Mouse (Mus musculus): ENCODE results near the gene Rbm38. TPM values are rescaled to one million over a fixed set of nuclear protein-coding genes. Genes with fewer than 3 reads are reported as not detected.

Gene Rbm38
- polyA plus RNA-seq, 1 experiment from 2014 or later, result 350 TPM

GRCm38 (mm10) chr2:173036611-173037010 lies 16.3 kb downstream of the Rbm38 start:
- Histone ChIP-seq H3K4me3 (ENCODE audit: low read depth, low read length) (peak overlapping the region; percentile 32), H3K27me3 (ENCODE audit: control insufficient read depth, insufficient read depth, low read depth, low read length) (no peaks in the 10 kb centered on the region), H3K27ac (ENCODE audit: low read length) (peak overlapping the region; percentile 100), H3K36me3 (ENCODE audit: control insufficient read depth, insufficient read depth) (peaks cover 44% of the 10 kb centered on the region), H3K9ac (ENCODE audit: low read depth, low read length) (peak overlapping the region; percentile 83), H3K4me2 (ENCODE audit: low read depth, low read length) (peak overlapping the region; percentile 67), H3K9me3 (replicated peaks; ENCODE audit: control insufficient read depth, low read length) (no peaks in the 10 kb centered on the region), H3K4me1 (ENCODE audit: control insufficient read depth, low read depth, low read length) (peaks cover 97% of the 10 kb centered on the region)
- ATAC-seq (ENCODE audit: low read depth), result no peak
- WGBS (ENCODE audit: insufficient replicate concordance), result 21% methylated on average over 4 of the region's 4 CpGs

DNA sequence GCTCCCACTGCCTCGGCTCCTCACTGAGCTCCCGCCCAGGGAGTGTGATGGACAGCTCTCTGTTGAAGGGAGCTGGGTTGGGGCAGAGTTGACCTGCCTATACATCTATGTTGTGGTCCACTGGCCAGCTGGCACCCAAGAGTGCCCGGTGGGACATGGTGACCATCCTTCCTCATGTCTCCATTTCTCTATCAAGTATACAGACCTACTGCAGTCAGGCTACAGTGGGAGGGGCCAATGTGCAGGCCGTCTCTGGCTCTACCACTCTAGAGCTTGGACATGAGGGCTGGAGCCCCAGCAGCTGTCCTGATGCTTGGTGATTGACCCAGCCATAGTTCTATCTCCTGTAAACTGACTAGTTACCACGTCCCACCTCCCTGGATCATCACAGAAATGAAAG lies 17.0 kb downstream of the Rbm38 start:
- WGBS (ENCODE audit: insufficient replicate concordance), result 23% methylated on average over 5 of the region's 5 CpGs
- Histone ChIP-seq H3K27ac (ENCODE audit: low read length) (peak overlapping the region; percentile 100), H3K4me3 (ENCODE audit: low read depth, low read length) (peak overlapping the region; percentile 36), H3K27me3 (ENCODE audit: control insufficient read depth, insufficient read depth, low read depth, low read length) (no peaks in the 10 kb centered on the region), H3K9ac (ENCODE audit: low read depth, low read length) (peak overlapping the region; percentile 83), H3K9me3 (replicated peaks; ENCODE audit: control insufficient read depth, low read length) (no peaks in the 10 kb centered on the region), H3K4me1 (ENCODE audit: control insufficient read depth, low read depth, low read length) (peaks cover 97% of the 10 kb centered on the region), H3K4me2 (ENCODE audit: low read depth, low read length) (peak overlapping the region; percentile 67), H3K36me3 (ENCODE audit: control insufficient read depth, insufficient read depth) (peaks cover 37% of the 10 kb centered on the region)
- ATAC-seq (ENCODE audit: low read depth), result no peak

DNA sequence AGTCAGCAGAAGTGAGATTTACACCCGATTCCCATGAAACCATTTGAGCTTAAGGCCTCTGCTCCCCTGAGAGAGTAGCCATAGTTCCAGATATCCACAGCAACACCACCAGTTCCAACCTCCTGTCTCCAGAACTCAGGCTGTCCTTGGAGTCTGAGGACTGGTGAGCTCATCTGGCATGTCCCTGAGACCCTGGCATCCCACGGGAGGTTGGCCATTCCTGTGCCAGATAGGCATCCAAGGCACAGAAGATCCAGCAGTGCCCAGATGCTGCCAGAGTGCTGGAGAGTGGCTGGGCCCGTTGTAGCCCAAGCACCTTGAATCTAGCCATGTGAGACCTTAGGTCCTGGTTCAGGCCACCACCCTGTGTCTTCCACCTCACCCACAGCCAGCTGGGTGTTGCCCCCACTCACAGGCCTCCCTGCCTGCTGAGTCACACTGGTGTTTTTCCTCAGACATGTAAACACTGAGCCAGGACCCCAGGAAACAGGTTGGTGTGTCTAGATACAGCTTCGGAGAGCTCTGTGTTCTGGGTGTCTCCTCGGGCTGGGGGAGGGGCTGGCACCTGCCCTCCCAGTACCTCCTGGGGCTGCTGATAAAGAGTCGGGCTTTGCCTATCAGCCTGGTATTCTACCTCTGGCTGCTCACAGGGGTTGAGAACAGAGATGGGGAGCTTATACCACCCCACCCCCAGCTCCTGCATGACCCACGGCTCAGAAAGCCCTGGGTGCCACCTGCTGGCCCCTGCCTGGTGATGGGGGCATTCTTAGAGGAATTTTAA lies 17.7 kb downstream of the Rbm38 start:
- peaks cover 30% of the 10 kb centered on the region for H3K36me3 ChIP-seq (ENCODE audit: control insufficient read depth, insufficient read depth)
- H3K9ac ChIP-seq (ENCODE audit: low read depth, low read length), result peak overlapping the region; percentile 83
- H3K9me3 ChIP-seq (replicated peaks; ENCODE audit: control insufficient read depth, low read length), result no peaks in the 10 kb centered on the region
- no peaks in the 10 kb centered on the region for H3K27me3 ChIP-seq (ENCODE audit: control insufficient read depth, insufficient read depth, low read depth, low read length)
- H3K27ac ChIP-seq (ENCODE audit: low read length), result peak overlapping the region; percentile 100
- ATAC-seq (ENCODE audit: low read depth), result peak; percentile 84
- peak overlapping the region; percentile 67 for H3K4me2 ChIP-seq (ENCODE audit: low read depth, low read length)
- 20% methylated on average over 7 of the region's 7 CpGs for WGBS (ENCODE audit: insufficient replicate concordance)
- peak overlapping the region; percentile 36 for H3K4me3 ChIP-seq (ENCODE audit: low read depth, low read length)
- H3K4me1 ChIP-seq (ENCODE audit: control insufficient read depth, low read depth, low read length), result peaks cover 97% of the 10 kb centered on the region

GRCm38 (mm10) chr2:173039041-173039440 lies 18.7 kb downstream of the Rbm38 start:
- Histone ChIP-seq H3K27me3 (ENCODE audit: control insufficient read depth, insufficient read depth, low read depth, low read length) (no peaks in the 10 kb centered on the region), H3K9me3 (replicated peaks; ENCODE audit: control insufficient read depth, low read length) (no peaks in the 10 kb centered on the region), H3K4me3 (ENCODE audit: low read depth, low read length) (peak overlapping the region; percentile 35; the same call in 1 of the 2 replicates), H3K36me3 (ENCODE audit: control insufficient read depth, insufficient read depth) (peaks cover 20% of the 10 kb centered on the region), H3K4me2 (ENCODE audit: low read depth, low read length) (peak overlapping the region; percentile 52), H3K4me1 (ENCODE audit: control insufficient read depth, low read depth, low read length) (peaks cover 95% of the 10 kb centered on the region), H3K9ac (ENCODE audit: low read depth, low read length) (peak overlapping the region; percentile 43), H3K27ac (ENCODE audit: low read length) (peak overlapping the region; percentile 100)
- WGBS (ENCODE audit: insufficient replicate concordance), result 59% methylated on average over 4 of the region's 4 CpGs
- ATAC-seq (ENCODE audit: low read depth), result no peak

DNA sequence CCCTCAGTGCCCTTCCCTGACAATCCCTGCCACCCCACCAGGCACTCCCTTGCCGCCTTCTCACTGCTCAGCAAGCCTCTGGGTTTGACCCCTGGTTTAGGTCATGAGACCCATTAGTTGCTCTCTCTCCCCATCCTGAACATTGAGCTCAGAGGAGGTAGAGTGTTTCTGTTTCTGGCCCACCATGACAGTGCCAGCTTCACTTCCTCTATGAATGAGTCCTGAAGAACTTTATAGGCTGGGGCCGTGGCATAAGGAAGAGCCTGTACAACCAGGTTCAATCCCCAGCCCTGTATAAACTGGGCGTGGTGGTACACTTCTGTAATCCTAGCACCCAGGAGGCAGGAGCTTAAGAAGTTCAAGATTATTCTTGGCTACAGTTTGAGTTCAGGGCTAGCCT lies 20.5 kb downstream of the Rbm38 start:
- H3K4me1 ChIP-seq (ENCODE audit: control insufficient read depth, low read depth, low read length), result peaks cover 88% of the 10 kb centered on the region
- peak overlapping the region; percentile 61 for H3K27ac ChIP-seq (ENCODE audit: low read length)
- 71% methylated on average over 3 of the region's 3 CpGs for WGBS (ENCODE audit: insufficient replicate concordance)

GRCm38 (mm10) chr2:173041242-173041641 lies 20.9 kb downstream of the Rbm38 start:
- peak overlapping the region; percentile 15; the same call in 1 of the 2 replicates for H3K9ac ChIP-seq (ENCODE audit: low read depth, low read length)
- H3K9me3 ChIP-seq (replicated peaks; ENCODE audit: control insufficient read depth, low read length), result no peaks in the 10 kb centered on the region
- H3K27me3 ChIP-seq (ENCODE audit: control insufficient read depth, insufficient read depth, low read depth, low read length), result no peaks in the 10 kb centered on the region
- H3K4me2 ChIP-seq (ENCODE audit: low read depth, low read length), result no peak overlapping the region
- H3K36me3 ChIP-seq (ENCODE audit: control insufficient read depth, insufficient read depth), result peaks cover 1% of the 10 kb centered on the region
- peak overlapping the region; percentile 61 for H3K27ac ChIP-seq (ENCODE audit: low read length)
- H3K4me1 ChIP-seq (ENCODE audit: control insufficient read depth, low read depth, low read length), result peaks cover 88% of the 10 kb centered on the region
- no peak for ATAC-seq (ENCODE audit: low read depth)
- 66% methylated on average over 5 of the region's 5 CpGs for WGBS (ENCODE audit: insufficient replicate concordance)
- H3K4me3 ChIP-seq (ENCODE audit: low read depth, low read length), result no peak overlapping the region

More for the DNA sequence above, 20.5 kb downstream of the Rbm38 start:
- Histone ChIP-seq H3K27me3 (ENCODE audit: control insufficient read depth, insufficient read depth, low read depth, low read length) (no peaks in the 10 kb centered on the region), H3K9me3 (replicated peaks; ENCODE audit: control insufficient read depth, low read length) (no peaks in the 10 kb centered on the region), H3K9ac (ENCODE audit: low read depth, low read length) (0 out of 2 replicates have a peak overlapping the region, but pooled peaks have one; percentile 15), H3K36me3 (ENCODE audit: control insufficient read depth, insufficient read depth) (peaks cover 5% of the 10 kb centered on the region), H3K4me3 (ENCODE audit: low read depth, low read length) (no peak overlapping the region), H3K4me2 (ENCODE audit: low read depth, low read length) (no peak overlapping the region)
- ATAC-seq (ENCODE audit: low read depth), result no peak

DNA sequence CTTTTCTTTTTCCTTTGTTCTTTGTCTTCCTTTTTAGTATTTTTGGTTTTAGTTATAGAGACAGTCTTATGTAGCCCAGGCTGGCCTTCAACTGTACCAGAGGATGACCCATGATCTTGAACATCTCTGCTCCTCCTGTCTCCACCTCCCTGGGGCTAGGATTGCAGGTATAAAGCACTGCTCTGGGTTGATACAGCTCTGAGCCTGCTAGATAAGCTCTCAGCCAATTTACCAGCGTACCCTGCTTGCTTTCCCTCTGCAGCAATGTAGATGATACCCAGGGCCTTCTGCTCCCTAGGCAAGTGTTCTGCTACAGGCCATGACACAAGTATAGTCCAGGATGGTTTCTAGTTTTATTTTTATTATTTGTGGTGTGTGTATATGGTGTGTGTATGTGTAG lies 21.6 kb downstream of the Rbm38 start:
- peaks cover 88% of the 10 kb centered on the region for H3K4me1 ChIP-seq (ENCODE audit: control insufficient read depth, low read depth, low read length)
- no peak overlapping the region for H3K4me2 ChIP-seq (ENCODE audit: low read depth, low read length)
- H3K9ac ChIP-seq (ENCODE audit: low read depth, low read length), result no peak overlapping the region
- 0 out of 2 replicates have a peak, but pooled peaks have one; percentile 1 for ATAC-seq (ENCODE audit: low read depth)
- 21% methylated on average over 1 of the region's 1 CpGs for WGBS (ENCODE audit: insufficient replicate concordance)
- no peaks in the 10 kb centered on the region for H3K9me3 ChIP-seq (replicated peaks; ENCODE audit: control insufficient read depth, low read length)
- H3K27ac ChIP-seq (ENCODE audit: low read length), result peak overlapping the region; percentile 61
- no peak overlapping the region for H3K4me3 ChIP-seq (ENCODE audit: low read depth, low read length)
- H3K36me3 ChIP-seq (ENCODE audit: control insufficient read depth, insufficient read depth), result no peaks in the 10 kb centered on the region; the same call in 1 of the 2 replicates
- H3K27me3 ChIP-seq (ENCODE audit: control insufficient read depth, insufficient read depth, low read depth, low read length), result no peaks in the 10 kb centered on the region

- Histone ChIP-seq H3K27ac (ENCODE audit: low read length) (peak overlapping the region; percentile 30; the same call in 1 of the 2 replicates), H3K27me3 (ENCODE audit: control insufficient read depth, insufficient read depth, low read depth, low read length) (no peaks in the 10 kb centered on the region), H3K9me3 (replicated peaks; ENCODE audit: control insufficient read depth, low read length) (no peaks in the 10 kb centered on the region), H3K4me3 (ENCODE audit: low read depth, low read length) (no peak overlapping the region), H3K4me2 (ENCODE audit: low read depth, low read length) (no peak overlapping the region), H3K36me3 (ENCODE audit: control insufficient read depth, insufficient read depth) (no peaks in the 10 kb centered on the region; the same call in 1 of the 2 replicates), H3K4me1 (ENCODE audit: control insufficient read depth, low read depth, low read length) (peaks cover 86% of the 10 kb centered on the region), H3K9ac (ENCODE audit: low read depth, low read length) (0 out of 2 replicates have a peak overlapping the region, but pooled peaks have one; percentile 6)
- ATAC-seq (ENCODE audit: low read depth), result no peak
- 66% methylated on average over 11 of the region's 11 CpGs for WGBS (ENCODE audit: insufficient replicate concordance)
These were observed 22.3 kb downstream of the Rbm38 start for GRCm38 (mm10) chr2:173042504-173043162.

Measured in liver, embryonic 16.5 days (tissue).